Mouse (Mus musculus) c-Kit-positive CD71-positive TER-119-positive erythroid progenitor cells, embryonic 14.5 days (primary cell): ENCODE results near the gene Tulp3.

Experiments used
- DNase-seq: peaks from one replicate; pipeline ENCODE4 v3.0.0-alpha.2; 2013; ENCODE audit warnings: low spot score

Gene Tulp3

DNA sequence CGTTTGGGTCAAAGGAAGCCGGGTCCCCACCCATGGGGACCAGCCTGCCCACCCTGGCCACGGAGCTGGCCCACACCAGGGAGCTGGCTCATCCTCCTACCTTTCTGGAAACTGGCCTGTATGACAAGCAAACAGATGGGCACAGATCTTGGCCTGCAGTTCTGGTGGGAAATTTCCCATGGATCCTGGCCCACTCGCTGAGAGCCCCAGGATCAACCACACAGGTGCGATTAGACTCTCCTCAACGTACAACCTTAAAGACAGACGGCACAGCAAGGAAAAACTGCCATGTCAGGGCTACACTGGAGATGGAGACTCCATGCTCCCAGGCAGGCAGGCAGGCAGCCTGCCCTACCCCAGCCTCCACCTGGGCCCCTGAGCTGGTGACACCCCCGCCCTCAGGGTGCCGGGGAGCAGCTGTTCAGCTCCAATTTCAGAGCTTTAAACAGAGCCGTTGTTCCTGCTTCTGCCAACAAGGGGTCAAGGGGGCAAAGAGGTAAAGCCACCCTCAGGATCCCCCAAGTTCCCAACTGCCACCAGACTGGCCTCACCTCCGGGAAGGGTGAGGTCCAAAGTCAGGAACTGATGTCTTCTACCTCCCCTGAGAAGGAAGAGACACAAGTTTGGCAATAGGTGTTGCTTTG, 58.8 kb downstream of the Tulp3 start:
- DNase-seq = no peak

DNA sequence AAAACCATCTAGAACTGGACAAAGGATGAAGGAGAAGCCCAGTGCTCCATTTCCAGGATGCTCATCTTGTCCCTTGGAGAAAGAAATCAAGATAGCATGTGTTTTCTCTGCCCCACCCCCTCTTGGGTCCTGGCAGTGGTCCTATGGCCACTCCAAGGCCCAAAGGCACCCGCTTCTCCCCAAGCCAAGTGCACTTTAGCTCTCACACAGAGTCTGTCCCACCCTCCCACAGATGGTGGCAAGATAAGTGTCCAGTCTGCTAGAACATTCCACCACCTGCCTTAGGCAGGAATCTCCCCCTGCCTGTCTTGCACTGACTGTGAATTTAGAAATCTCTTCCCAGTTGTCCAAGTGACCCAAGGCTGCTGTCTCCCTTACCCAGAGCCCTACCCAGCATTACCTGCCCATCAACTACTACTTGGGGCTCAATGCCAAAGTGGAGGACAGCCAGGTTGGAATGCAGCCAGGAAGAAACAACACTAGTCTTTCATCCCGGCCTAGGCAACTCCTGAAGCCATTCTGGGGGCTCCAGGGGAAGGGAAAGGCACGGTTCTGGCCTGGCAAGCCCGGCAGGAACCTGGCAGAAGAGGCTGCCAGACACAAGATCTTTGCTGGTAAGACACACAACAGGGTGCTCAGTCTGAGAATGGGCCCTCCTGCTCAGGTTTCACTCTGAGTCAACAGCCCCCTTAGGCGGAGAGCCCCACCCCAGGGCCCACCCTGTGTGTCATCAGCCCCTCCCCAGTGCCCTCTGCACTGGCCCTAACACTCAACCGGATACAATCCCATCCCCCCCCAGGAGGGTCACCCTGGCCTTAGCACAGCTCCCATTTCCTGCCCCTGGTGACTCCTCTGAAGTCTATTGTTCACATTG, 59.5 kb downstream of the Tulp3 start:
- no peak for DNase-seq

DNA sequence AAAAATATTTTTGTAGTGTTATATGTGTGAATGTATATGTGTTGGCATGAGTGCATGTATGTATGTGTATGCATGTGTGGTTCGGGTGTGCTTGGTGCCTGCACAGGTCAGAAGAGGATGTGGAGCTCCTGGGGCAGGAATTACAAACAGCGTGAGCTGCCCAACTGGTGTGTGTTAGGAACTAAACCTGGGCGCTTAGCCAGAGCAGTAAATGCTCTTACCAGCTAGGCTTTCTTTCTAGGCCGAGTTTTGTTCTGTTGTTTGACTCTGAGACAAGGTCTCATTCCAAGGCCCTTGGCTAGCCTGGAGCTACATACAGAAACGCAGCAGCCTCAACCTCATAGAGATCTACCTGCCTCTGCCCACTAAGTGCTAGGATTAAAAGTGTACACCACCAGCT, 64.4 kb downstream of the Tulp3 start:
- DNase-seq = no peak

DNA sequence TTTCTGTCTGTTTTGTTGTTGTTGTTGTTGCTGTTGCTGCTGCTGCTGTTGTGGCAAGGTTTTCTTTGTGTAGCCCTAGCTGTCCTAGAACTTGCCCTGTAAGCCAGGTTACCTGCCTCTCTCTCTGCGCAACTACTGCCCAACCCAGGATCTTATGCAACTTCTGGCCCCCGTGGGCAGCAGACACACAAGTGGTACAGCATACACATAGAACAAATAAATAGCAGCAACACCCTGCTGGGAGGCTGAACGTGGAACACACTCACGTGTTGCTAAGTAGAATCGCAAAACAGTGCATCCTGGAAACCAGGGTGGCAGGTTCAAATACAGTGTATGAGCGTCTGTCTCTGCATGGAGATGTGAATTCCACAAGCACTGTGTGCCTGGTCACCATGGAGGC, 67.0 kb downstream of the Tulp3 start:
- no peak for DNase-seq

DNA sequence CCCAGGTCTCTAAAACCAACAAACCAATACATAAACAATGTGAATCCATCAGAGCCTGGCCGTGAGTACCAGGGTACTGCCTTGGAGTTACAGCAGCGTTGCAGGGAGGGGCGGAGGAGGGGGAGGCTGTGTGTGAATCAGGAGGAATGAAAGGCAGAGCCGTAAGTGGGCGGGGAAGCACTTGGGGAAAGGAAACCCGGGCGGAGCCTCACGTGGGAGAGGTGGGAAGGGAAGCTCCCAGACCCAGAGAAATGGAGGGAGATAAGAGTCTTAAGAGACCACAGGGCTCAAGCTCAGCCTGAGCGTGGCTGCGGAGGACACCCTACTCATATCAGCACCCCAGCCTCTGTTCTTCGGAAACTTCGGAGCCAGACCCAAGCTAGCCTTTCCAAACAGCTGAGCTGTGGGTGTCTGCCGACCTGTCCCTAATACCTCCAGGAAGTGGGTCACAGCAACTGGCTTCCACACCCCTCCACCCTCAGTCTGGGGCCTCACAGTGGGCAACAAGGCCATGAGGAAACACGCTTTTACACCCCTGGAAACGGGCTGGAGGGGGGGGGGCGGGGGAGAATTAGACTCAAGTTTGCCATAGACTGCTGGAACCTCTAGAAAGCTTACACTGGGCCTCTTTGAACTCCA, 69.7 kb downstream of the Tulp3 start:
- no peak for DNase-seq

DNA sequence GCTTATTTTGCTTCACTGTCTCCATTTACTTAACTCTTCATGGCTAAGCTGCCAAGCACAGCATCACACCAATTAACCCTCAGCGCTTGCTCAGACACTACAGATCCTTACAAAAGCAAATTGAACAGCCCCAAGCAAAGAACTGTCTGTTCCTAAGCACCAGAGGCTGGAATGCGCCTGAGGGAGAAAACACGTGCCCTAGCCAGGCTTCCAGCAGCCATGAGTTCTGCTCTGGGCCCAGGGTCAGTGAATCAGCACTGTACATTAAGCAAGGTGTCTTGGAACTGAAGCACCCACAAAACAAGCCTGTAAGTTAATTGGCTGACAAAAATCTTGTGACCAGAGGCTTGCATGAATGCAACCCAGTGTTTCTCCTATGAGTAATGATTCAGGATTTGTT, 73.5 kb downstream of the Tulp3 start:
- DNase-seq = no peak

DNA sequence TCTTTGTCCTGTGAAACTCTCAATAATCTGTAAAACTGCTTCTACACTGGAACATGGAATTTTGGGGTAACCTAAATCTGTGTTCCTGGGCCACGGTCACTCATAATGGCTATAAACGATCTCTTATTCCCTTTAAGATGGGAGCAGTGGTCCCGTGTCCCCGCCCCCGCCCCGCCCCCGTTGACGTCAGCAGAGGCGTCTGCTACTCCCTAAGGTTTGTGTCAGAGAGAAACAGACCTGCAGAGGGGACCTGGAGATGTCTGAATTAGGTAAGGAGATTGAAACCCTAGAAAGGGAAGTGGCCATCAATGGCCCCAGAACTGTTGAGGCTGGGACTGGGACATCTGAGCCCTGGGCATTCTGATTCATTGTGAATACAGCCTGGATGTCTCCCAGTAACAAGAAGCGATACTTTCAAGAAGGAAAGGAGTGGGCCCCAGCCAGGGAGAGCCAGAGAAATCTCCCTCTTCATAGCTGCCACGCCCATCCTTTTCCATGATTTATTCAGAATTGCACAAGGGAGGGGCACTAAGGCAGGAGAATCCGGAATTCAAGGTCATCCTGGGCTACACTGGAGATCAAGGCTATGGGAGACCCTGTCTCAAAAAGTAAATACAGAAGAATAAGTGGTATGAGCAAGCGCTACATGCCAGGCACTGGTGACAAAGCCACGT, 75.0 kb downstream of the Tulp3 start:
- no peak for DNase-seq

DNA sequence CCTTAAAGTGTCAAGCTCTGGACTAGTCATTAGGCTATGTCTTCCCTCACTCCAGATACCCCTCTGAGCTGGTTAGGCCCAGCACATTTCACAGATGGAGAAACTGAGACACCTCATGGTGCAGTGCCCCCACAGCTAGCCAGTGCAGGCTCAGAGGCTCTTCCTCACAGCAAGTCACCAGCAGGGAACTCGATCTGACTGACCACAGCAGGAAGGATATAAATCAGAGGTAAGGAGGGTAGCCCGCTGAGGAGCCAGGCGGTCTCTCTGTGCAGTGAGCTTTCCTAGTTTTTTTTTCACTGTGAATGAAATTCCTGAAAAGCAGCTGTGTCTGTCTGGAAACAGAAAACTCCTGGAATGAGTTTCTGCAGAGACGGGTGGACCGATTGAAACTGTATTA, 76.0 kb downstream of the Tulp3 start:
- no peak for DNase-seq

DNA sequence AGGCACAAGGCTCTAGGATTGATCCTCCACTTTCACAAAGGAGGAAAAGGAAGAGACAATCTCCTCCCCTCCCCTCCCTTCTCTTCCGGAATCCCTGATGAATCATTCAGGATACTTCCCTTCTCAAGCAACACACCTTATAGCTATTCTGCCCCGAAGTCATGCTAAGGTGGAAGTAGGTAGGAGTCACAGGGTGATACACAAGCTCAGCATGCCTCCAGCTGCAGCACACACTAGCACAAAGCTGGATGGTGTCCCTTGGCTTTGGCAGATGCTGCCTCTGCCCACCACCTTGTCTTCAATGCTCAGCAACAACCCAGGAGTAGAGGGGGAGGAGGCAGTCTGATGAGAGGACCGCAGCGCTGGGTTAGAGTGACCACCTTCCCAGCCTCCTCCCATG, 76.6 kb downstream of the Tulp3 start:
- no peak for DNase-seq

DNA sequence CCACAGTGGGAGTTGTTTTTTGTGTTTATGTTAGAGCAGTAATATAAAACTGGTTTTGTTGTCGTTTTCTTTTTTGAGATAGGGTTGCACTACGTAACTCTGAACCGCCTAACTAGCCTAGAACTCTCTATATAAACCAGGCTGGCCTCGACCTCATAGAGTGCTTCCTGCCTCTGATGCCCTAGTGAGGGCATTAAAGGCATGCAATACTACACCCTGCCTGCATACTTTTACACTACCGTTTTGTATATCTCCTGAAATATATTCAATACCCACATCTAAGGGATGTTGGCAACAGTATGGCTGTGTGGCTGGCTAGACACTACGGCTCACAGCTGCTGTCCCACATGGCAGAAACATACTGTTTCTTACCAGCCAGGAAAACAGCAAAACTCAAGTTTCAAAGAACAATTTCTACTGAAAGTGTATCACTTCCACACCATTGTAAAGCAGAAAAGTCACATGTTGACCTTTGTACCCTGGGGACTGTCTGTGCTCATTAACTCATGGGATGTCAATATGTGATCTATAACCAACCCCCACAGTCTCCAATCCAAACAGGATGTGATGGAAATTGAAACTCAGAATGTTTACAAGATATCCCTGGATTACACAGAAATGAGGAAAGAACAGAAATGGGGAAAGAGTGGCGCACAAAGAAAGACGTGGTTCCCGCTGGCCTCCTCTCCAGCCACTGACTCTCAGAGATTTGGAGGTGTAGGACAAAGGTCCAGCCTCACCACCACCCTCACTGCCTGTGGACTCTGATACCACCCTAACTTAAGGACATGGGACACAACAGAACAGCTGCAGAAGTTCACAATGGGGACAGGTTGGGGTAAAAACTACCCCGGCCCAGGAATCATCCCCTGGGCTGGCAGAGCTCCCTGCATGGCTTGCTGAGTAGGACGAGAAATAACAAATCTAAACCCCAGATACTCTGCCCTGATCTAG, 78.2 kb downstream of the Tulp3 start:
- DNase-seq = no peak

DNA sequence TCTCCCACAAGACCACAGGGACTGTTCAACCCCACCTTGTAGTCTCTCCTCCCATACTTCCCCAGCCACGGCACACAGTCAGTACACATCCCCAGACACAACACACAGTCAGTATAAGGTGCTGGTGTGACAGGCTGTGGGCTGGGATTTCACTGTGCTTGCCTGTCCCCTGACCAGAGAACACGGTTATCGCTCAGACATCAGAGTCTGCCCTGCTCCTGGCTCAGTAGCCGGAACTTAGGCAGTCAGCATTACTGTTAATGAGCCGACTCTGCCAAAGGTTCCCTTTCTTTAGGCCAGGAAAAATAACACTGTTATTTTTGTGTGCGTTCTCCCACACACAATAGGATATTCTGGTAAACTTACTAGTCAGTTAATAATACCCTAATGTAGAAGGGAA, 79.3 kb downstream of the Tulp3 start:
- no peak for DNase-seq

DNA sequence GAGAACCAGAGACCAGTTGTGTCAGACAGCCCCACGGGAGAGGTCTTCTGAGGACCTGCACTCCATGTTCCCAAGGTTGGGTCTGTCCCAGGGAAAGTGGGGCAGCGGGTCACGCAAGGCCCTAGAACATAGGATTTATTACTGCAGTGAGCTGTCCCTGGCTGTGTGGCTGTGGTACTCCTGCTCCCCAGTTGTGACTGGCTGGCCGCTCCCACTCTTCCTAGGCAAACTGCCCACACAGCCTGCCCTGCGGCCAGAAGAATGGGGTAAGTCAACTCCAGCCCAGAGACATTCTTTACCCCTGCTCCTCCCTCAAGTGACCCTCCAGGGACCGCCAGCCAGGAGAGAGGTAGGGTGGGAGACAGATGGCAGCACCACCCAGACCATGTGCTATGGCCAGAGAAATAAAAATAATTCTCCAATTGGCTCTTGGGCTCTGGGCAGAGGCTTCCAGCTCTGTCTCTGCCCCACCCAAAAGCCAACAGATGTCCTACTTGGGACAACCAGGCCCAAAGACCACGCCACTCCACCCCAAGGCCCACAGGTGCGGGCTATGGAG, 80.1 kb downstream of the Tulp3 start:
- no peak for DNase-seq

DNA sequence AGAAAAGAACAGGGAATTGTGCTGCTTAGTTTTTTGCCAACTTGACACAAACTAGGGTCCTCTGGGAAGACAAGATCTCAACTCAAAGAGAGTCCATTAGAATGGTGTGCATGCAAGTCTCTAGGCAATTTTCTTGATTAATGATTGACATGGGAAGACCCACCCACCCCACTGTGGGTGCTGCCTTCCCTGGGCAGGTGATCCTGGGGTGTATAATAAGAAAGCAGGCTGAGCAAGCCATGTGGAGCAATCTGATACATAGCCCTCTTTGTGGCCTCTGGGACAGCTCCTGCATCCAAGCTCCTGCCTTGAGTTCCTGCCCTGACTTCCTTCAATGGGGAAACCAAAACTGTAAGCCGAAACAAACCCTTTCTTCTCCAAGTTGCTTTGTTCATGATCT, 82.1 kb downstream of the Tulp3 start:
- no peak for DNase-seq

DNA sequence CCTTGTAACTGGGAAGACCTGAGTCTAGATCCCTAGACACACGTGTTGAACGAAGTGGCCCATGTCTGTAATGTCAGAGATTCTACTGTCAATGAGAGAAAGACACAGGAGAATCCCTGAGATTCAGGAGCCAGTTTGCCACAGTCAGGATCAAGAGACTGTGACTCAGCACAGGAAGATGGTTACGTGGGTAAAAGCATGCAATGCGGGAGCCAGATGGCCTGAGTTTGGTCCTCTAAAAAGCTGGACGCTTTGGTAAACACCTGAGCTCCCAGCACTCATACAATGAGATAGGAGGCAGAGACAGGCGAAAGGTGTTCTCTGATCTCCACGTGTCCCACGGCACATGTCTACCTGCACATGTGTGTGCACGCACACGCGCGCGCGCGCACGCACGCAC, 82.9 kb downstream of the Tulp3 start:
- DNase-seq = no peak
